Mouse (Mus musculus) kidney, postnatal 0 days (tissue): ENCODE measurements at regions not wholly inside any gene's neighbourhood (a gene's known extent, or its start where the extent isn't known, plus 50 kb on each side); places are given as distances from the start of the nearest gene placed in this dataset.

Source experiments
- ATAC-seq: fragments of 200-750 bp; cut with Nextera tagmentation; replicated peaks from 2 replicates; pipeline ENCODE4 v1.8.0; 2017; ENCODE audit warnings: low read depth, moderate number of reproducible peaks, moderate TSS enrichment, moderate library complexity; ENCODE audit not compliant: low FRiP score
- DNase-seq: peaks from one replicate; pipeline ENCODE4 v3.0.0-alpha.2; 2016; ENCODE audit warnings: low spot score
- H3K27ac ChIP-seq: fragments of 300-500 bp; sonication (generic); 2 replicates; pipeline ENCODE4 v1.5.1; 2014; ENCODE audit warnings: mild to moderate bottlenecking
- H3K27me3 ChIP-seq: fragments of 300-500 bp; sonication (generic); 2 replicates; pipeline ENCODE4 v1.6.1; 2014; ENCODE audit warnings: low read length, mixed read lengths; ENCODE audit not compliant: insufficient read depth
- H3K36me3 ChIP-seq: fragments of 300-500 bp; sonication (generic); 2 replicates; pipeline ENCODE4 v1.6.1; 2014; ENCODE audit warnings: low read length, mixed read lengths; ENCODE audit not compliant: insufficient read depth
- H3K4me1 ChIP-seq: fragments of 300-500 bp; sonication (generic); replicated peaks from 2 replicates; pipeline ENCODE4 v1.6.1; 2014; ENCODE audit warnings: antibody characterized with exemption, low read length, mixed read lengths; ENCODE audit not compliant: insufficient read depth
- H3K4me2 ChIP-seq: fragments of 300-500 bp; sonication (generic); 2 replicates; pipeline ENCODE4 v1.6.1; 2014; ENCODE audit warnings: mild to moderate bottlenecking, low read length, moderate library complexity, mixed read lengths
- H3K4me3 ChIP-seq: fragments of 300-500 bp; sonication (generic); replicated peaks from 2 replicates; pipeline ENCODE4 v1.5.1; 2014; ENCODE audit warnings: low read depth, low read length
- H3K9ac ChIP-seq: fragments of 300-500 bp; sonication (generic); 2 replicates; pipeline ENCODE4 v1.6.1; 2014; ENCODE audit warnings: low read depth, low read length
- H3K9me3 ChIP-seq: fragments of 300-500 bp; sonication (generic); replicated peaks from 2 replicates; pipeline ENCODE4 v1.6.1; 2016; ENCODE audit warnings: low read length, inconsistent platforms, mixed read lengths
- CTCF ChIP-seq: IDR thresholded peaks from 2 replicates; pipeline ENCODE4 v1.5.1; 2016; ENCODE audit warnings: antibody characterized with exemption, low read depth, mild to moderate bottlenecking, moderate library complexity
- WGBS: fragments of 180-500 bp; shearing (Covaris S2); extraction: QIAGEN DNeasy Blood & Tissue Kit; methylation state at CpG from one replicate; pipeline ENCODE4 v1.1.7; 2014; 5-methylcytosine and 5-hydroxymethylcytosine counted together

DNA sequence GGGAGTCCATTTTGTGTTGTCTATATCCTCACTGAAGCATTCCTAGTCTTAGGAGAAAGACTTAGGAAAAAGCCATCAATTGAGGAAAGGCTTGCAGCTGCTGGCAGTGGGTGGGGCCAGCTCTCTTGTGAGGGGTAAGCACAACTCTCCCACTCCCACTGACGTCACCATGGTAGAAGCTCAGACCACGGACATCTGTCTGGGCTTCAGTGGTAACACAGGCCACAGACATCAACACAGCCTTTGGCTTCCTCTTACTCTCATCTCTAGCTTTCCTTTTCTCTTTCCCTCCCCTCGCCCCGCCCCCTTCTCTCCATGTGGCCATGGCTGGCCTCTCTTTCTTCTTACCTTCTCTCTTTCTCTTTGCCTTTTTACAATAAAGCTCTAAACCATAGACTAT is 407.4 kb upstream of the Gm6657 start:
- Histone ChIP-seq H3K27me3 (no peaks in the 10 kb centered on the region), H3K4me1 (0 out of 2 replicates have a peak, but pooled peaks cover 12% of the 10 kb centered on the region), H3K9me3 (no peaks in the 10 kb centered on the region), H3K4me3 (no peak overlapping the region), H3K36me3 (no peaks in the 10 kb centered on the region), H3K9ac (no peak overlapping the region), H3K4me2 (no peak overlapping the region), H3K27ac (no peak overlapping the region)
- WGBS, result 71% methylated on average over 4 of the region's 4 CpGs
- DNase-seq (no peak), ATAC-seq (no peak)
- no peak for TF ChIP-seq CTCF

DNA sequence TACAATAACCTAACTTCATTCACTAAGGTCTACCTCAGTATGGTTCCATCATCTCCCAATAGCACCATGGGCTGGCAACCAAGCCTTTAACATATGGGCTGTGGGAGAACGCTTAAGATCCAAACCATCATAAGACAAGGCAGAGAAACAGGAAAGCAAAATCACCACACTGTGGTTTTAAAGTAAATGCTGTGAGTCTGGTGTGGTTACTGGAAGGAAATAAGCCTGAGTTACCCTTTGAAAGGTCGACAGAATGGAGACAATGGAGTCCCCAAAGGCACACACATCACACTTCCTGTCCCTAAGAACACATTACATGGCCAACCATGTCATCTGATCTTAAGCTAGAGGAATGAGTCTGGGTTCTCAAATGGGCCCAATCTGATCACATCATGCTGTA is 405.8 kb upstream of the Gm6657 start:
- no peaks in the 10 kb centered on the region for H3K27me3 ChIP-seq

DNA sequence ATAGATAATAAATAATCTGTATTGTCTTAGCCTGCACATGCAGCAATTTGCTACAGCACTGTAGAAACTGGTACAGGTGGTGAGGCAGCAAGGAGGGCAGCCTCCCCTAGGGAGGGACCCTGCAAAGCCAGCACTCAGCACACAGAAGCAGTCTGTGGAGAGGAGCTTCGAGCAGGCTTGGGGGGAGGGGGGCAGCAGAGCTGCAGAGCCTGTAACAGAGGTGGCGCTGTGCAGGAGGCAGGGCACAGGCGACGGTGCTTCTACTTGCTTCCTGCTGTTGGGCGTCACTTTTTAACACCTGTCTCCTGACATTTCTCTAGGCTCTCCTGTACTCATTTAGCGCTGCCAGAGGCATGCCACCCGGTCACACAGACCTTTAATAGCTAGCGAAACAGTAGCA is 404.6 kb upstream of the Gm6657 start:
- H3K4me1 ChIP-seq, result 0 out of 2 replicates have a peak, but pooled peaks cover 12% of the 10 kb centered on the region
- no peaks in the 10 kb centered on the region for H3K36me3 ChIP-seq
- 7% methylated on average over 8 of the region's 8 CpGs for WGBS
- peak overlapping the region; percentile 47 for H3K4me2 ChIP-seq
- H3K27ac ChIP-seq, result no peak overlapping the region
- H3K4me3 ChIP-seq, result peak overlapping the region; percentile 8; the same call in 1 of the 2 replicates
- H3K27me3 ChIP-seq, result no peaks in the 10 kb centered on the region
- DNase-seq (peak; percentile 62), ATAC-seq (0 out of 2 replicates have a peak, but pooled peaks have one; percentile 46)
- TF ChIP-seq CTCF, result peak; percentile 55
- no peaks in the 10 kb centered on the region for H3K9me3 ChIP-seq
- H3K9ac ChIP-seq, result no peak overlapping the region

More for the DNA sequence above, 405.8 kb upstream of the Gm6657 start:
- DNase-seq (no peak), ATAC-seq (no peak)
- Histone ChIP-seq H3K4me2 (no peak overlapping the region), H3K9ac (no peak overlapping the region), H3K9me3 (no peaks in the 10 kb centered on the region), H3K4me1 (0 out of 2 replicates have a peak, but pooled peaks cover 12% of the 10 kb centered on the region), H3K36me3 (no peaks in the 10 kb centered on the region), H3K4me3 (no peak overlapping the region), H3K27ac (no peak overlapping the region)
- WGBS, result 67% methylated on average over 2 of the region's 2 CpGs
- TF ChIP-seq CTCF, result no peak

DNA sequence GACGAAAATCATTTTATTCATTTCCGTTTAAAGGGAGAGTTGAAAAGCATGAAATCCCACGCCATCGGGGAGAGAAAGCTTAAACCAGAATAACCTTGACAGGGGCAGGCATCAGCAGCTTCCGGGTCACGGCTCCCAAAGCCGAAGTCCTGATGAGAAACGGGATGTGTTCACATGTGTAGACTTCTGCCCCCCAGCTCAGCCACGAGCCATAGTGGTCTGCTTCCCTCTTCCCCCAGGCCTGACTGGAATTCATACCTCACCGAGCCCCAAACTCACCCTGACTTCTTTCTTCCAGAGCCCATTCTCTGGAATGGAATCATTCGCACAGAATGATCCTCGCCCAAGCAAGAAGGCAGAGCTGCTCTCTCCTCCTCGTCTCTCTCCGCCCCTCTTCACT is 404.2 kb upstream of the Gm6657 start:
- no peaks in the 10 kb centered on the region for H3K36me3 ChIP-seq

DNA sequence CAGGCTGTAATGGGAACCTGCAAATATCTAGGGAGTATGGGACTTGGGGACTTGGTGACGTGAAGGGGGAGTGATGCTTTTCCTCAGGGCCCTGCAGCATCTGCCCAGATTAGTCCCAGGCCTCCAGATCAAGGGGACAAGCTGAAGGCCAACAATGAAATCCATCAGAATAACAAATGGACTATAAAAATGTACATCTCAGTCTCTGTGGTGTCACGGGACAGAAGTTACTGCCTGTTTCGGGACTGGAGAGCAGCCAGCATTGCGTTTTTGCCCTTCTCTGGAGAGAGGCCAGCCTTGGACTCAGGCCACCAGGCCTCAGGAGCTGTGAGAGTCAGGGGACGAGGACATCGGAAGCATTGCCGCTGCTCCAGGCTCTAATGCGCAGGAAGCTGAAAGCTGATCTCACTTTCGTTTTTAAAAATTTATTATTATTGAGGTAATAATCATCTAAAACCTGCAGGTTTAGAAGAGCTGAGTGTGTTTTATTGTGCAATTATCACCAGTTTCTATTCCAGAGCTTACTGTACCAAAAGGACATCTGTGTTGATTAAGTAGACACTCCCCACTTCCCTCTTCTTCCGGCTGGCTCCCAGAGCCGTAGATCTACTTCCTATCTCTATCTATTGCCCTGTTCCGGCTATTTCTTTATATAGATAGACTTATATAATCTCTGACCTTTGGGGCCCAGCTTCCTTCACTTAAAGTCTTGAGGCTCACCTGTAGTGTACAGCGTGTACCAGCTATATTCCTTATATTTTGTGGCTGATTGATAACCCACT is 403.0 kb upstream of the Gm6657 start:
- no peaks in the 10 kb centered on the region for H3K9me3 ChIP-seq
- ATAC-seq (no peak), DNase-seq (peak; percentile 79)

More for the DNA sequence above, 404.2 kb upstream of the Gm6657 start:
- Histone ChIP-seq H3K4me2 (peak overlapping the region; percentile 47), H3K9ac (no peak overlapping the region), H3K9me3 (no peaks in the 10 kb centered on the region), H3K4me1 (0 out of 2 replicates have a peak, but pooled peaks cover 12% of the 10 kb centered on the region), H3K27ac (no peak overlapping the region), H3K27me3 (no peaks in the 10 kb centered on the region), H3K4me3 (peak overlapping the region; percentile 8; the same call in 1 of the 2 replicates)
- ATAC-seq (no peak), DNase-seq (no peak)
- TF ChIP-seq CTCF, result no peak
- 26% methylated on average over 14 of the region's 14 CpGs for WGBS

DNA sequence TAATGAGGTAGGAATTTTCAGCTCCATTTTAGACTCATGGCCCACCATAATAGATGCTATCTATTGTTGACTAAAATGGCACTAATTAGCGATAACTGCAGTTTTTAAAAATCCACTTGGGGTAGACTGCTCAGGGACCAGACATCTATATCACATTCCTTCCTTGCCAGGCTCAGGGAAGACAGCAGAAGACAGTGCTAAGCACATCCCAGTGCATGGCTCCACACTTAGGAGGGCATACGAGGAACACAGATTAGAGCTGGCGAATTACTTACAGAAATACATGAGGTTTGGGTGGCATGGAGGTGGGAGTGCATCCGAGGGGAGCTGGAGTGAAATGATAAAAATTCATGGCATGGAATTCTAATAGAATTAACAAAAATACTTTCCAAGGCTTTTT is 395.5 kb upstream of the Gm6657 start:
- H3K27me3 ChIP-seq, result no peaks in the 10 kb centered on the region
- H3K27ac ChIP-seq, result no peak overlapping the region
- ATAC-seq (no peak), DNase-seq (no peak)
- no peak for TF ChIP-seq CTCF
- WGBS, result 93% methylated on average over 4 of the region's 4 CpGs
- H3K9ac ChIP-seq, result no peak overlapping the region
- H3K9me3 ChIP-seq, result no peaks in the 10 kb centered on the region
- H3K4me1 ChIP-seq, result no peaks in the 10 kb centered on the region
- no peak overlapping the region for H3K4me3 ChIP-seq
- no peaks in the 10 kb centered on the region for H3K36me3 ChIP-seq
- no peak overlapping the region for H3K4me2 ChIP-seq

More for the DNA sequence above, 403.0 kb upstream of the Gm6657 start:
- H3K36me3 ChIP-seq, result no peaks in the 10 kb centered on the region
- 0 out of 2 replicates have a peak, but pooled peaks cover 12% of the 10 kb centered on the region for H3K4me1 ChIP-seq
- no peak overlapping the region for H3K4me3 ChIP-seq
- no peak overlapping the region for H3K9ac ChIP-seq
- H3K4me2 ChIP-seq, result peak overlapping the region; percentile 13
- TF ChIP-seq CTCF, result no peak
- 55% methylated on average over 13 of the region's 13 CpGs for WGBS
- no peak overlapping the region for H3K27ac ChIP-seq
- H3K27me3 ChIP-seq, result no peaks in the 10 kb centered on the region
